Mouse (Mus musculus) heart, embryonic 11.5 days (tissue): ENCODE data around the gene 4930516K23Rik. TPM values are rescaled to one million over a fixed set of nuclear protein-coding genes. Genes with fewer than 3 reads are reported as not detected.

Source experiments
- ATAC-seq: fragments of 200-750 bp; cut with Nextera tagmentation; replicated peaks from 2 replicates; pipeline ENCODE4 v1.8.0; 2017; ENCODE audit warnings: moderate library complexity; ENCODE audit not compliant: insufficient number of reproducible peaks, low FRiP score, low TSS enrichment
- H3K27ac ChIP-seq: fragments of 300-500 bp; sonication (generic); 2 replicates; pipeline ENCODE4 v1.5.1; 2014; ENCODE audit warnings: mild to moderate bottlenecking, low read depth, low read length
- H3K27me3 ChIP-seq: fragments of 300-500 bp; sonication (generic); 2 replicates; pipeline ENCODE4 v1.6.1; 2014; ENCODE audit warnings: mild to moderate bottlenecking, low read length, mixed read lengths; ENCODE audit not compliant: control insufficient read depth, insufficient read depth
- H3K36me3 ChIP-seq: fragments of 300-500 bp; sonication (generic); 2 replicates; pipeline ENCODE4 v1.6.1; 2014; ENCODE audit warnings: mild to moderate bottlenecking, low read length, moderate library complexity, mixed read lengths; ENCODE audit not compliant: control insufficient read depth, insufficient read depth
- H3K4me1 ChIP-seq: fragments of 300-500 bp; sonication (generic); 2 replicates; pipeline ENCODE4 v1.6.1; 2014; ENCODE audit warnings: low read length; ENCODE audit not compliant: control insufficient read depth, insufficient read depth
- H3K4me2 ChIP-seq: fragments of 300-500 bp; sonication (generic); 2 replicates; pipeline ENCODE4 v1.6.1; 2014; ENCODE audit warnings: mild to moderate bottlenecking, moderate library complexity
- H3K4me3 ChIP-seq: fragments of 300-500 bp; sonication (generic); 2 replicates; pipeline ENCODE4 v1.5.1; 2014; ENCODE audit warnings: low read depth, low read length
- H3K9ac ChIP-seq: fragments of 300-500 bp; sonication (generic); 2 replicates; pipeline ENCODE4 v1.6.1; 2014; ENCODE audit warnings: mild to moderate bottlenecking, low read depth, low read length, moderate library complexity
- H3K9me3 ChIP-seq: fragments of 300-500 bp; sonication (generic); replicated peaks from 2 replicates; pipeline ENCODE4 v1.6.1; 2016; ENCODE audit warnings: low read length; ENCODE audit not compliant: control insufficient read depth
- WGBS: fragments of 180-500 bp; shearing (Covaris S2); extraction: QIAGEN DNeasy Blood & Tissue Kit; methylation state at CpG from one replicate; pipeline ENCODE4 v1.1.7; 2014; ENCODE audit not compliant: insufficient replicate concordance; 5-methylcytosine and 5-hydroxymethylcytosine counted together
- polyA plus RNA-seq: library from polyadenylated mRNA; unstranded; fragments of >200 nt; fragmentation: Nextera tagmentation; extraction: Ambion mirVana; gene quantifications from 2 replicates; pipeline ENCODE4 v1.2.1, GENCODE M21; 2014

Gene 4930516K23Rik
- polyA plus RNA-seq, 1 experiment from 2014 or later, result not detected

- ATAC-seq, result no peak
- H3K4me1 ChIP-seq, result no peaks in the 10 kb centered on the region
- H3K9ac ChIP-seq, result no peak overlapping the region
- H3K36me3 ChIP-seq, result no peaks in the 10 kb centered on the region
- H3K27me3 ChIP-seq, result no peaks in the 10 kb centered on the region
- no peak overlapping the region for H3K4me2 ChIP-seq
- H3K27ac ChIP-seq, result no peak overlapping the region
- no peaks in the 10 kb centered on the region for H3K9me3 ChIP-seq
- H3K4me3 ChIP-seq, result no peak overlapping the region
- 75% methylated on average over 3 of the region's 3 CpGs for WGBS
Observed at GRCm38 (mm10) chr7:104026978-104027377, 34.3 kb downstream of the 4930516K23Rik start.

GRCm38 (mm10) chr7:104025473-104025872, 35.8 kb downstream of the 4930516K23Rik start, which contains the start of gene Olfr640:
Gene Olfr640, minus strand, starts transcription at chr7:104025573.
- Histone ChIP-seq H3K36me3 (no peaks in the 10 kb centered on the region), H3K9ac (no peak within 1 kb of the TSS), H3K27ac (no peak within 1 kb of the TSS), H3K9me3 (no peaks in the 10 kb centered on the region), H3K4me2 (no peak within 1 kb of the TSS), H3K4me3 (no peak within 1 kb of the TSS), H3K4me1 (no peaks in the 10 kb centered on the region), H3K27me3 (no peaks in the 10 kb centered on the region)
- ATAC-seq, result no peak
- WGBS, result 79% methylated on average over 6 of the region's 6 CpGs

- no peaks in the 10 kb centered on the region for H3K27me3 ChIP-seq
- no peak for ATAC-seq
- H3K4me2 ChIP-seq, result no peak overlapping the region
- no peaks in the 10 kb centered on the region for H3K36me3 ChIP-seq
- no peak overlapping the region for H3K9ac ChIP-seq
- 85% methylated on average over 6 of the region's 6 CpGs for WGBS
- H3K27ac ChIP-seq, result no peak overlapping the region
- no peaks in the 10 kb centered on the region for H3K4me1 ChIP-seq
- no peaks in the 10 kb centered on the region for H3K9me3 ChIP-seq
- no peak overlapping the region for H3K4me3 ChIP-seq
Observed at GRCm38 (mm10) chr7:104021651-104022050, 39.6 kb downstream of the 4930516K23Rik start.

GRCm38 (mm10) chr7:104018953-104019352, 42.3 kb downstream of the 4930516K23Rik start:
- Histone ChIP-seq H3K9me3 (no peaks in the 10 kb centered on the region), H3K27ac (no peak overlapping the region), H3K9ac (no peak overlapping the region), H3K27me3 (no peaks in the 10 kb centered on the region), H3K36me3 (no peaks in the 10 kb centered on the region), H3K4me2 (no peak overlapping the region), H3K4me3 (no peak overlapping the region), H3K4me1 (no peaks in the 10 kb centered on the region)
- no peak for ATAC-seq
- WGBS, result 68% methylated on average over 1 of the region's 1 CpGs

- Histone ChIP-seq H3K4me1 (no peaks in the 10 kb centered on the region), H3K27ac (no peak within 1 kb of the TSS), H3K4me2 (no peak within 1 kb of the TSS), H3K27me3 (no peaks in the 10 kb centered on the region), H3K9me3 (no peaks in the 10 kb centered on the region), H3K9ac (no peak within 1 kb of the TSS), H3K4me3 (no peak within 1 kb of the TSS), H3K36me3 (no peaks in the 10 kb centered on the region)
- no peak for ATAC-seq
Observed at GRCm38 (mm10) chr7:104017203-104017602, 44.0 kb downstream of the 4930516K23Rik start, which contains the start of gene Olfr639. Gene Olfr639, minus strand, starts transcription at chr7:104017303.

Other genes with a start within 250 kb of the 4930516K23Rik start
- 2,483 and 3,067 TPM in 2 replicates for gene Hbb-bt, start 247.4 kb downstream of the 4930516K23Rik start, polyA plus RNA-seq
- 849 and 1,123 TPM in 2 replicates for gene Hbb-bs, start 233.3 kb downstream of the 4930516K23Rik start, polyA plus RNA-seq
- gene Hbb-bh2, start 220.9 kb downstream of the 4930516K23Rik start, polyA plus RNA-seq, result 0.31 TPM in 1 of 2 replicates, not detected in the other
- gene Hbb-bh1, start 218.3 kb downstream of the 4930516K23Rik start, polyA plus RNA-seq, result 7,786 and 8,740 TPM in 2 replicates
- gene Hbb-y, start 208.2 kb downstream of the 4930516K23Rik start, polyA plus RNA-seq, result 35,401 and 41,924 TPM in 2 replicates
- not detected in 2 replicates for gene Olfr66, start 175.2 kb downstream of the 4930516K23Rik start, polyA plus RNA-seq
- not detected in 2 replicates for gene Olfr64, start 167.0 kb downstream of the 4930516K23Rik start, polyA plus RNA-seq
- not detected in 2 replicates for gene Olfr65, start 158.0 kb downstream of the 4930516K23Rik start, polyA plus RNA-seq
- gene Olfr631, start 132.6 kb downstream of the 4930516K23Rik start, polyA plus RNA-seq, result not detected in 2 replicates
- 0.07 and 0.11 TPM in 2 replicates for gene Olfr632, start 127.1 kb downstream of the 4930516K23Rik start, polyA plus RNA-seq
- gene Olfr633, start 117.0 kb downstream of the 4930516K23Rik start, polyA plus RNA-seq, result not detected in 2 replicates
- not detected in 2 replicates for gene Olfr635, start 90.3 kb downstream of the 4930516K23Rik start, polyA plus RNA-seq
- not detected in 2 replicates for gene Olfr638, start 62.7 kb downstream of the 4930516K23Rik start, polyA plus RNA-seq
- 0.03 TPM in 1 of 2 replicates, not detected in the other for gene Olfr639, start 44.1 kb downstream of the 4930516K23Rik start, polyA plus RNA-seq
- not detected in 2 replicates for gene Olfr640, start 35.9 kb downstream of the 4930516K23Rik start, polyA plus RNA-seq
- gene Olfr641, start 26.0 kb downstream of the 4930516K23Rik start, polyA plus RNA-seq, result not detected in 2 replicates
- gene Olfr642, start 8.8 kb downstream of the 4930516K23Rik start, polyA plus RNA-seq, result not detected in 2 replicates
- not detected in 2 replicates for gene Olfr644, start 10.4 kb upstream of the 4930516K23Rik start, polyA plus RNA-seq
- gene Olfr645, start 24.0 kb upstream of the 4930516K23Rik start, polyA plus RNA-seq, result not detected in 2 replicates
- not detected in 2 replicates for gene Olfr646, start 43.4 kb upstream of the 4930516K23Rik start, polyA plus RNA-seq
- gene Ubqln5, start 68.4 kb upstream of the 4930516K23Rik start, polyA plus RNA-seq, result not detected in 2 replicates
- not detected in 2 replicates for gene Olfr643, start 76.0 kb upstream of the 4930516K23Rik start, polyA plus RNA-seq
- not detected in 2 replicates for gene Ubqln3, start 81.8 kb upstream of the 4930516K23Rik start, polyA plus RNA-seq
- not detected in 2 replicates for gene Ubqlnl, start 89.1 kb upstream of the 4930516K23Rik start, polyA plus RNA-seq
- gene Olfm5, start 103.4 kb upstream of the 4930516K23Rik start, polyA plus RNA-seq, result not detected in 2 replicates
- gene Olfr648, start 121.9 kb upstream of the 4930516K23Rik start, polyA plus RNA-seq, result 0.24 and 0.30 TPM in 2 replicates
- not detected in 2 replicates for gene Olfr649, start 134.5 kb upstream of the 4930516K23Rik start, polyA plus RNA-seq
- 9.8 and 9.9 TPM in 2 replicates for gene Trim6, start 157.3 kb upstream of the 4930516K23Rik start, polyA plus RNA-seq
- 2.2 and 2.9 TPM in 2 replicates for gene Trim34a, start 183.0 kb upstream of the 4930516K23Rik start, polyA plus RNA-seq
- 0.42 and 0.57 TPM in 2 replicates for gene Trim5, start 226.6 kb upstream of the 4930516K23Rik start, polyA plus RNA-seq